Mouse (Mus musculus) midbrain, embryonic 13.5 days (tissue): ENCODE results near the gene Scin. TPM values are rescaled to one million over a fixed set of nuclear protein-coding genes. Genes with fewer than 3 reads are reported as not detected.

Experiments
- ATAC-seq: fragments of 200-750 bp; cut with Nextera tagmentation; 2 replicates; pipeline ENCODE4 v1.8.0; 2017; ENCODE audit warnings: mild to moderate bottlenecking, moderate TSS enrichment, moderate library complexity
- H3K27ac ChIP-seq: fragments of 300-500 bp; sonication (generic); 2 replicates; pipeline ENCODE4 v1.5.1; 2015; ENCODE audit warnings: inconsistent platforms, mild to moderate bottlenecking, moderate library complexity
- H3K27me3 ChIP-seq: fragments of 300-500 bp; sonication (generic); 2 replicates; pipeline ENCODE4 v1.6.1; 2015; ENCODE audit warnings: mild to moderate bottlenecking, inconsistent platforms
- H3K36me3 ChIP-seq: fragments of 300-500 bp; sonication (generic); 2 replicates; pipeline ENCODE4 v1.6.1; 2015; ENCODE audit warnings: mild to moderate bottlenecking, inconsistent platforms
- H3K4me1 ChIP-seq: fragments of 300-500 bp; sonication (generic); replicated peaks from 2 replicates; pipeline ENCODE4 v1.6.1; 2015; ENCODE audit warnings: inconsistent platforms
- H3K4me2 ChIP-seq: fragments of 300-500 bp; sonication (generic); replicated peaks from 2 replicates; pipeline ENCODE4 v1.6.1; 2015; ENCODE audit warnings: moderate library complexity, mild to moderate bottlenecking, inconsistent platforms
- H3K4me3 ChIP-seq: fragments of 300-500 bp; sonication (generic); replicated peaks from 2 replicates; pipeline ENCODE4 v1.5.1; 2015; ENCODE audit warnings: mild to moderate bottlenecking, inconsistent platforms
- H3K9ac ChIP-seq: fragments of 300-500 bp; sonication (generic); replicated peaks from 2 replicates; pipeline ENCODE4 v1.6.1; 2015; ENCODE audit warnings: mild to moderate bottlenecking, inconsistent platforms
- H3K9me3 ChIP-seq: fragments of 300-500 bp; sonication (generic); 2 replicates; pipeline ENCODE4 v1.6.1; 2016; ENCODE audit warnings: mild to moderate bottlenecking, inconsistent platforms
- WGBS: fragments of 180-500 bp; shearing (Covaris S2); methylation state at CpG from one replicate; pipeline ENCODE4 v1.1.7; 2015; 5-methylcytosine and 5-hydroxymethylcytosine counted together
- polyA plus RNA-seq: library from polyadenylated mRNA; unstranded; fragments of >200 nt; fragmentation: Nextera tagmentation; extraction: Ambion mirVana; gene quantifications from 2 replicates; pipeline ENCODE4 v1.2.1, GENCODE M21; 2015

Scin gene
- polyA plus RNA-seq, 1 experiment from 2014 or later = not detected

GRCm38 (mm10) chr12:40104750-40105149 is 29.3 kb downstream of the Scin start:
- Histone ChIP-seq H3K4me2 (no peak overlapping the region), H3K4me1 (no peaks in the 10 kb centered on the region), H3K9me3 (no peaks in the 10 kb centered on the region), H3K4me3 (no peak overlapping the region), H3K27me3 (no peaks in the 10 kb centered on the region), H3K27ac (no peak overlapping the region), H3K9ac (no peak overlapping the region), H3K36me3 (no peaks in the 10 kb centered on the region)
- WGBS = 78% methylated on average over 2 of the region's 2 CpGs
- no peak for ATAC-seq

DNA sequence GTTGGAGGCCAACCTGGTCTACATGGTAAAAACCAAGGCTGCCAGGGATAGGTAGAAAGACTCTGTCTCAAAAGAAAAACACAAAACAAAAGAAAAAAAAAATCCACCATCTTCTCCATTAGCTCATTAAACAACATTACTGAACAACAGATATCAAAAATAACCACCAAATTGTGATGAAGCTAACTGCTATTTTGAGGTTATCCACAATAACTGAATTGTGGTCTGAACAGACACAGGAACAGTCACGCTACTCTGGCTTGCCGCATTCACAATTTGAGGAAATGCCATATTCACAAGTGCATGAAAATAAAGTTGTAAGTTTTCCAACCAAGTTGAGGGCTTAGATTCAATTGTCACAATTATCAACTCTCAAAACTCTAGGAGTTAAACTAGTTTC is 31.7 kb downstream of the Scin start:
- Histone ChIP-seq H3K9me3 (no peaks in the 10 kb centered on the region), H3K4me2 (no peak overlapping the region), H3K27me3 (no peaks in the 10 kb centered on the region), H3K4me3 (no peak overlapping the region), H3K4me1 (no peaks in the 10 kb centered on the region), H3K27ac (no peak overlapping the region), H3K9ac (no peak overlapping the region), H3K36me3 (no peaks in the 10 kb centered on the region)
- no peak for ATAC-seq
- WGBS = 96% methylated on average over 2 of the region's 2 CpGs

DNA sequence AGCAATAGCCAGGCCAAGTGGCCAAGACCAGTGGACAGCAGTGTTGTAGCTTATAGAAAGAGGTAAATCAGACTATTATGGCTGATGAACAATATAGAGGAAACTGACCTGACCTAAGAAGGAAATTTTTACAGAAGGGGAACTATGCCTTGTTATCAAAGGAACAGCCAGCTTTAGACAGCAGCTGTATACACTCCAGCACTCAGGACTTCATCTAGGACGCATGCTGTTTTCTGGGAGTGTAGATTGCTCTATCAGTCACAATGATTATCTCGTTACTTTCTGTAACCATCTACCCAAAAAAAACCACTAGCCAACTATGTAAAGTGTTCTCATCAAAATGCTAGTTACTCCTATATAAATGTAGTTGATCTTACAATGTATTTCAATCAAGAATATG is 34.6 kb downstream of the Scin start:
- Histone ChIP-seq H3K4me2 (no peak overlapping the region), H3K9ac (no peak overlapping the region), H3K4me1 (no peaks in the 10 kb centered on the region), H3K27me3 (no peaks in the 10 kb centered on the region), H3K36me3 (no peaks in the 10 kb centered on the region), H3K27ac (no peak overlapping the region), H3K9me3 (no peaks in the 10 kb centered on the region), H3K4me3 (no peak overlapping the region)
- WGBS = 87% methylated on average over 2 of the region's 2 CpGs
- ATAC-seq = no peak

DNA sequence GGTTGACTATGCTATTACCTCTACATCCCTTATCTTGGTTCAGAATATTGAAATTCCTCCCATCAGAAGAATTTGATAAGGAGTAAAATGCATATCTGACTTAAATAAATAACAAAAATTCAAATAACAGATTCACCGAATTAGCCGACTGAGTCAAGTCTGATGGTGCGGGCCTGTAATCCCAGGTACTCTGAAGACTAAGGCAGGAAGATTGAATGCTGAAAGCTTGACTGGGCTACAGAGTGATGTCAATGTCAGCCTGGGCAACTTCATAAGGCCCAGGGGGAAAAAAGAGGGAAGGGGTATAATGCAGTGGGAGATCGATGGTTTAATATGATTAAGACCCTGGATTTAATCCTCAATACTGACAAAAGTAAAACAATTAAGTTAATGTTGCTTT is 36.6 kb downstream of the Scin start:
- H3K27me3 ChIP-seq = no peaks in the 10 kb centered on the region
- no peak overlapping the region for H3K27ac ChIP-seq
- no peaks in the 10 kb centered on the region for H3K36me3 ChIP-seq
- H3K9me3 ChIP-seq = no peaks in the 10 kb centered on the region
- 92% methylated on average over 4 of the region's 4 CpGs for WGBS
- no peak overlapping the region for H3K4me2 ChIP-seq
- no peaks in the 10 kb centered on the region for H3K4me1 ChIP-seq
- no peak overlapping the region for H3K4me3 ChIP-seq
- ATAC-seq = no peak
- H3K9ac ChIP-seq = no peak overlapping the region

DNA sequence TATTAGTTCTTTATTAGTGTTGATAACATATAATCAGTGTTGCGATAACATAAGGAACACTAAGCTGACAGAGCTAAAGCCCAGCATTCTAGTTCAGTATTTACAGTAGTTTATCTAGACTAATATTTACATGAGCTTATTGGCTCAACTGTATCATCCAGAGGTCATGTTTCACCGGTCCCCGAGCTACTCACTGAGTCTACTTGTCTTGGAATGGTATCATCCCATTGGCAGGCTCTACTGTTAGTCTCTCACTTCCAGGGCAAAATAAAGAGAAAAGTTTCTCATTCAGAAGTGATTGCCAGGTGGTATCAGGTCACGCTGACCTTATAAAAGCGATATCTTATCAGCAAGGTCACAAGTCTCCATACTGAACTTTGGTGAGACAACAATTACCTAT is 37.0 kb downstream of the Scin start:
- H3K4me3 ChIP-seq = no peak overlapping the region
- no peak for ATAC-seq

DNA sequence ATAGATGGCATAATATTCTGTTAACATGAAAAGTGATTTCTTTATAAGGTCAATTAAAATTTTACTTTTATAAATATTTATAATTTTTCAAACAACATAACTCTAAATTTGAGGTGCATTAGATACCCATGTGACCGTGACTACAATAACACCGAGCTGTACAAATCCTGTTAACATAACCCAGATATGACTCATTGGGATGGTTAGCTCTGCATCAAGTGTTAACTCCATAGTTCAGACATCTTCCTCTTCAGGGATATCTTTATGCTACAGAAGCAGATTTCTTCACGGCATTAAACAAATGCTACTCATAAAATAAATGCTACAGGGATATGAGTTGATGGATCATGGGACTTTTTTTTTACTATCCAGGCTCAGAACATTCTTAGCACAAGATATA is 37.6 kb downstream of the Scin start:
- Histone ChIP-seq H3K36me3 (no peaks in the 10 kb centered on the region), H3K4me3 (no peak overlapping the region), H3K4me2 (no peak overlapping the region), H3K9ac (no peak overlapping the region), H3K9me3 (no peaks in the 10 kb centered on the region), H3K27ac (no peak overlapping the region), H3K27me3 (no peaks in the 10 kb centered on the region), H3K4me1 (no peaks in the 10 kb centered on the region)
- WGBS = 93% methylated on average over 3 of the region's 3 CpGs
- no peak for ATAC-seq

More for the DNA sequence above, 37.0 kb downstream of the Scin start:
- Histone ChIP-seq H3K36me3 (no peaks in the 10 kb centered on the region), H3K9ac (no peak overlapping the region), H3K4me2 (no peak overlapping the region), H3K27ac (no peak overlapping the region), H3K4me1 (no peaks in the 10 kb centered on the region), H3K9me3 (no peaks in the 10 kb centered on the region), H3K27me3 (no peaks in the 10 kb centered on the region)
- 95% methylated on average over 5 of the region's 5 CpGs for WGBS

DNA sequence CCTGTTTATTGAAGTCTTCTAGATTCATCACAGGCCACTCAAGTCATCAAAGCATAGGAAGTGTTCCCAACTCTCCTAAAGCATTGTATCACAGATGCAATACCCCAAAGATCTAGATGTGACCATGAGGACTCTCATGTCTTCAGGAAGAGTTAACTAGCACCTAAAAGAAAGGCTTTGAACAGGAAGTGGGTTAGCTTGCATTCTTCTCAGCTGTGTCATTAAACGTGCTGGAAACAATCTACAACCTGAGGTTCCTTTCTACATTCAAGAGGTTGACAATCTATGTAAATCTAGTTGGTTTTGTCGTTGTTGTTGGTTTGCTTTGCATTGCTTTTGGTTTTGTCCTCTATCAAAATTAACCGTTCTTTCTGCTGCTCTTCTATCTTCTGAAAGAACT is 44.0 kb downstream of the Scin start:
- 81% methylated on average over 3 of the region's 3 CpGs for WGBS
- Histone ChIP-seq H3K4me3 (no peak overlapping the region), H3K4me1 (0 out of 2 replicates have a peak, but pooled peaks cover 3% of the 10 kb centered on the region), H3K9me3 (no peaks in the 10 kb centered on the region), H3K27ac (no peak overlapping the region), H3K36me3 (no peaks in the 10 kb centered on the region), H3K9ac (no peak overlapping the region), H3K27me3 (no peaks in the 10 kb centered on the region), H3K4me2 (no peak overlapping the region)
- no peak for ATAC-seq

- no peak overlapping the region for H3K4me3 ChIP-seq
- 50% methylated on average over 5 of the region's 5 CpGs for WGBS
- no peak overlapping the region for H3K27ac ChIP-seq
- H3K4me1 ChIP-seq = 0 out of 2 replicates have a peak, but pooled peaks cover 3% of the 10 kb centered on the region
- H3K9me3 ChIP-seq = no peaks in the 10 kb centered on the region
- H3K27me3 ChIP-seq = no peaks in the 10 kb centered on the region
- peak; percentile 86 for ATAC-seq
- no peak overlapping the region for H3K4me2 ChIP-seq
- H3K9ac ChIP-seq = no peak overlapping the region
- no peaks in the 10 kb centered on the region for H3K36me3 ChIP-seq
These were observed 48.2 kb downstream of the Scin start for GRCm38 (mm10) chr12:40085731-40086322.

DNA sequence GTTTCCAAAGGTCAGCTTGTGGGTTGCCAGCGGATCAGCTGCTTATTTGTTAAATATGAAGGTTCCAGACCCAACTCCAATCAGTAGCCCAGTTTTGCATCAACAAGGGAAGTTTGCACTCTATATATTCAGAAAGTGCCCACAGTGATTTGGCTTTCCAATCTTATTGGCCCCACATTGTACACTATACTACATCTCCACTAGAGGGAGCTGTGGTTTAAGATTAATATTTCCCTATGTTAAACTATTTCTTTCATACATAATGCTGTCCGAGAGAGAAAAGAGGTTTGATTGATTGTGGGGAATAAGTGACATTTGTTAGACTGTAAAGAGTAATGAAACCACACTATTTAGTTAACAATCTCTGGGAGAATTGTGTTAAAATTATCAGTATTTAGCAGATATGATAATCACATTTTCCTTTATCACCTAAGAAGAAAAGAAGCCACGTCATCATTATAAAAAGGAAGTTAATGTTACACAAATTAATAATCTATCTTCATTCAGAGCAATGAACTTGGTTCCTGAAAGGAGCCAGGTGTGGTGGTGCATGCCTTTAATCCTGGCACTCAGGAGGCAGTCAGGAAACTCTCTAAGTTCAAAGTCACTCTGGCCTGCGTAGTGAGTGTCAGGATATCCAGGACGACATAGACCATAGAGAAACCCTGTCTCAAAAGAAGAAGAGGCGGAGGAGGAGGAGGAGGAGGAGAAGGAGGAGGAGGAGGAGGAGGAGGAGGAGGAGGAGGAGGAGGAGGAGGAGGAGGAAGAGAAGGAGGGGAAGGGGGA is 51.4 kb downstream of the Scin start:
- 47% methylated on average over 5 of the region's 6 CpGs for WGBS
- no peak for ATAC-seq
- H3K4me2 ChIP-seq = no peak overlapping the region

DNA sequence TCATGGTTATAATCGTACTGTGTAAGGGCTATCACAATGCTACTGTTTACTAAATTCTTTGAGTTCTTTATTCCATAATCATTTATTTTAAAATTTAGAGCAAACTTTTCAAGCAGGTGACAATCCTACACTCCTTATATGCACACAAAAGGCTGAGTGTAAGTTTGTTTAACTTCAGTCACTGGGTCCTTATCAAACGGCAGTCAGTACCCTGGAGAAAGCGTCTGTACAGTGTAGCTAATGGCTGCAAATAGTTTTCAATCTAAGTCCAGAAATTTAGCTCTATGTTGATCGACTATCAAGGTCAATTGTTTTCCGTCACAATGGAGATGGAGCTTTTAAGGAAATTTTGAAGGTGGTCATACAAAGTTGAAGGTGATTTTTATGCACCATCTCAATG is 52.0 kb downstream of the Scin start:
- H3K9me3 ChIP-seq = no peaks in the 10 kb centered on the region
- H3K27ac ChIP-seq = no peak overlapping the region
- no peak overlapping the region for H3K4me2 ChIP-seq
- H3K4me1 ChIP-seq = 0 out of 2 replicates have a peak, but pooled peaks cover 3% of the 10 kb centered on the region
- no peak for ATAC-seq
- H3K9ac ChIP-seq = no peak overlapping the region
- no peak overlapping the region for H3K4me3 ChIP-seq
- no peaks in the 10 kb centered on the region for H3K27me3 ChIP-seq
- WGBS = 78% methylated on average over 5 of the region's 5 CpGs
- no peaks in the 10 kb centered on the region for H3K36me3 ChIP-seq

More for the DNA sequence above, 51.4 kb downstream of the Scin start:
- Histone ChIP-seq H3K4me3 (no peak overlapping the region), H3K9ac (no peak overlapping the region), H3K27ac (no peak overlapping the region), H3K4me1 (0 out of 2 replicates have a peak, but pooled peaks cover 3% of the 10 kb centered on the region), H3K9me3 (no peaks in the 10 kb centered on the region), H3K36me3 (no peaks in the 10 kb centered on the region), H3K27me3 (no peaks in the 10 kb centered on the region)

DNA sequence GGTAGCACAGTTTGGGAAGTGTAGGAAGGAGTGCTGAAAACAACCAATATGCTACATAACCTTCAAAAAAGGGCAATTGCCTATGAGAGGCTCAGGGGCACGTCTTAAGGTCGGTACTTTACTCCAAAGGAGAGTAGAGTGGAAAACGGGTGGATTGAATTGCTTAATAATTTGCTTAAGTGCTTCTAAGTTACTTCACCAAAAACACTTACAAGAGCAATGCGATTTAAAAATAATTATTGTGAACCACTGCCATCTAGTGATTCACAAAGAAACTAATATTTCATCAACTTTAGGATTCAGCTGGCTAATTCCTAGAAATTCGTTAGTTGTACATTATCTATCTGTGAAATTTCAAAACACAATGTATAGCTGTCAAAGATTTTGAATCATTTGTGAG is 60.4 kb downstream of the Scin start:
- Histone ChIP-seq H3K9me3 (no peaks in the 10 kb centered on the region), H3K4me3 (no peak overlapping the region), H3K4me1 (no peaks in the 10 kb centered on the region), H3K4me2 (no peak overlapping the region), H3K27ac (no peak overlapping the region), H3K9ac (no peak overlapping the region), H3K36me3 (no peaks in the 10 kb centered on the region), H3K27me3 (no peaks in the 10 kb centered on the region)
- 70% methylated on average over 5 of the region's 5 CpGs for WGBS
- ATAC-seq = no peak

DNA sequence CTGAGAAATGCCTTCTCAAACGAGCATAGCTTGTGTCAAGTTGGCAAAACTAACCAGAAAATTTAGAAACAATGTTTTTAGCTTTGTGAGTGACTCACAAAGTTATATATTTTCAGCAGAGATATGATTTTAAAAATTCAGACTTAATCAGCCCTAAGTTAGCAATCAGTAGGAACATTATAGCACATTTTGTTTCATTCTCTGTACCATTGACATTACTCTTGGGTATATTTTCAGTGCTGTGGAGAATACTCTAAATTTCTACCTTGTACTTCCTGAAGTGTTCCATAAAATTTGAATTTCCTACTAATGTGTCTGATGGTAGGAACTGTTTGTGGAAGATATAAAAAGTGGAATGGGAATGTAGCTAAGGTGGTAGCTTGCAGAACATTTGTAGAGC is 87.0 kb downstream of the Scin start:
- 79% methylated on average over 1 of the region's 1 CpGs for WGBS
- Histone ChIP-seq H3K9me3 (no peaks in the 10 kb centered on the region), H3K4me3 (no peak overlapping the region), H3K9ac (no peak overlapping the region), H3K27ac (no peak overlapping the region), H3K27me3 (no peaks in the 10 kb centered on the region), H3K4me2 (no peak overlapping the region), H3K36me3 (no peaks in the 10 kb centered on the region), H3K4me1 (no peaks in the 10 kb centered on the region)
- ATAC-seq = no peak
